Mouse (Mus musculus) liver, embryonic 13.5 days (tissue): ENCODE data around the gene Pls3. TPM values are rescaled to one million over a fixed set of nuclear protein-coding genes. Genes with fewer than 3 reads are reported as not detected.

Source experiments
- ATAC-seq: fragments of 200-750 bp; cut with Nextera tagmentation; 2 replicates; pipeline ENCODE4 v1.8.0; 2017; ENCODE audit warnings: low read depth, mild to moderate bottlenecking, moderate number of reproducible peaks, moderate library complexity
- DNase-seq: peaks from one replicate; pipeline ENCODE4 v3.0.0; 2022
- H3K27ac ChIP-seq: fragments of 300-500 bp; sonication (generic); 2 replicates; pipeline ENCODE4 v1.5.1; 2015; ENCODE audit warnings: moderate library complexity, mild to moderate bottlenecking, inconsistent platforms
- H3K27me3 ChIP-seq: fragments of 300-500 bp; sonication (generic); 2 replicates; pipeline ENCODE4 v1.6.1; 2015; ENCODE audit warnings: mild to moderate bottlenecking, inconsistent platforms
- H3K36me3 ChIP-seq: fragments of 300-500 bp; sonication (generic); 2 replicates; pipeline ENCODE4 v1.6.1; 2015; ENCODE audit warnings: mild to moderate bottlenecking, inconsistent platforms
- H3K4me1 ChIP-seq: fragments of 300-500 bp; sonication (generic); replicated peaks from 2 replicates; pipeline ENCODE4 v1.6.1; 2015; ENCODE audit warnings: inconsistent platforms
- H3K4me2 ChIP-seq: fragments of 300-500 bp; sonication (generic); 2 replicates; pipeline ENCODE4 v1.6.1; 2015; ENCODE audit warnings: inconsistent platforms, mild to moderate bottlenecking, moderate library complexity
- H3K4me3 ChIP-seq: fragments of 300-500 bp; sonication (generic); replicated peaks from 2 replicates; pipeline ENCODE4 v1.5.1; 2015; ENCODE audit warnings: mild to moderate bottlenecking, inconsistent platforms
- H3K9ac ChIP-seq: fragments of 300-500 bp; sonication (generic); 2 replicates; pipeline ENCODE4 v1.6.1; 2015; ENCODE audit warnings: mild to moderate bottlenecking, inconsistent platforms
- H3K9me3 ChIP-seq: fragments of 300-500 bp; sonication (generic); replicated peaks from 2 replicates; pipeline ENCODE4 v1.6.1; 2016; ENCODE audit warnings: inconsistent platforms
- WGBS: fragments of 180-500 bp; shearing (Covaris S2); methylation state at CpG from one replicate; pipeline ENCODE4 v1.1.7; 2015; ENCODE audit not compliant: insufficient replicate concordance; 5-methylcytosine and 5-hydroxymethylcytosine counted together
- polyA plus RNA-seq: library from polyadenylated mRNA; unstranded; fragments of >200 nt; fragmentation: Nextera tagmentation; extraction: Ambion mirVana; gene quantifications from 2 replicates; pipeline ENCODE4 v1.2.1, GENCODE M21; 2015

The Pls3 gene
- 10.8 and 13.0 TPM in 2 replicates for polyA plus RNA-seq

GRCm38 (mm10) chrX:75874332-75875291 is at the start of gene Pls3:
Gene Pls3, minus strand, starts transcription at chrX:75875182.
- ATAC-seq: peak; percentile 95
- no peaks in the 10 kb centered on the region for H3K4me1 ChIP-seq
- peak; percentile 73 for DNase-seq
- peaks cover 4% of the 10 kb centered on the region; the same call in 1 of the 2 replicates for H3K27me3 ChIP-seq
- no peak within 1 kb of the TSS; the same call in 1 of the 2 replicates for H3K27ac ChIP-seq
- H3K9me3 ChIP-seq: no peaks in the 10 kb centered on the region
- WGBS: 6% methylated on average over 44 of the region's 45 CpGs
- H3K9ac ChIP-seq: peak within 1 kb of the TSS; percentile 33; the same call in 1 of the 2 replicates
- no peaks in the 10 kb centered on the region for H3K36me3 ChIP-seq
- peak within 1 kb of the TSS; percentile 70 for H3K4me2 ChIP-seq
- peak within 1 kb of the TSS; percentile 58 for H3K4me3 ChIP-seq

- DNase-seq: no peak
- Histone ChIP-seq H3K36me3 (no peaks in the 10 kb centered on the region), H3K9me3 (no peaks in the 10 kb centered on the region), H3K4me1 (no peaks in the 10 kb centered on the region), H3K4me3 (no peak overlapping the region), H3K27ac (no peak overlapping the region), H3K4me2 (no peak overlapping the region), H3K27me3 (no peaks in the 10 kb centered on the region), H3K9ac (no peak overlapping the region)
- ATAC-seq: no peak
- 41% methylated on average over 6 of the region's 6 CpGs for WGBS
Observed at GRCm38 (mm10) chrX:75895716-75896115, 20.7 kb upstream of the Pls3 start.

DNA sequence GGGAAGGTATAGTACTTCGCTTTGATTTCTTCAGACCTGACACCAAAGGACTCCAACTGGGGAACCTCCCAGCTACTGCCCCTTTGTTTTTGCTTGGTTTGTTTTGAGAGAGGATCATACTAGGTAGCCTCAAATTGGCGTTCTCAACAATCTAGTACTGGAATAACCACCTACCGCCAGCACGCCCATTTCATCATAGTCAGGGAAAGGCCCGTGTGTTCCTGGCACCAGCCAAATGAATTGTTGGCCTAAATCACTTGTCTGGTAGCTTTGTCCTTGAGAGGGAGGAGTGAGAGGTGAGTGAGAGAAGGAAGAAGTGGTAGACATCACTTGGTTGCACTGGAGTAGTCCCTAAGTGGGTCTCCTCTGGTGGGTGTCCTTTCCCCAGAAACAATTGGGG is 584 bp upstream of the Pls3 start:
- no peak overlapping the region for H3K27ac ChIP-seq
- no peaks in the 10 kb centered on the region for H3K9me3 ChIP-seq
- H3K4me3 ChIP-seq: peak overlapping the region; percentile 58
- H3K9ac ChIP-seq: no peak overlapping the region
- no peaks in the 10 kb centered on the region for H3K4me1 ChIP-seq
- H3K36me3 ChIP-seq: no peaks in the 10 kb centered on the region
- 29% methylated on average over 5 of the region's 5 CpGs for WGBS
- no peak for DNase-seq
- peak overlapping the region; percentile 70 for H3K4me2 ChIP-seq
- no peak for ATAC-seq
- H3K27me3 ChIP-seq: peaks cover 4% of the 10 kb centered on the region; the same call in 1 of the 2 replicates

DNA sequence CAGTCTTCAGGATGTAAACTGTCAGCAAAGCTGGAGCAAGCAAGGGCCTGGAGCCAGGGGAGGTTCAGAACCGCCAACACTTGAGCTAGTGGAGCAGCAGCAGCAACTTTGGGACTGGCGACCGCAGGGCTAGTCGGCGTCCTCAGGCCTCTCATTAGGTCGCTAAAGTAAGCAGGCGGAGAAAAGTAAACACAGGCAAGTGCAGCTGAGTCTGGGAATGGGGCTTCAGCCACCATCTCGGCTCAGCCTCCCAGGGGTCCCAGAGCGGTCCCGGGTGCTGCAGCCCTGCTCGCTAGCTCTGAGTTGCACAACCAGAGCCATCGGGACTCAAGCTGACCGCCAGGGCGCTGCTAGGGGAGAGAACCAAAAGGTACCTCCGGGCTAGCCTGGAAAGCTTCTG is 1.2 kb downstream of the Pls3 start:
- no peak overlapping the region for H3K9ac ChIP-seq
- no peaks in the 10 kb centered on the region for H3K4me1 ChIP-seq
- H3K36me3 ChIP-seq: no peaks in the 10 kb centered on the region
- H3K4me2 ChIP-seq: peak overlapping the region; percentile 70
- H3K4me3 ChIP-seq: peak overlapping the region; percentile 58
- ATAC-seq (no peak), DNase-seq (peak; percentile 4)
- WGBS: 21% methylated on average over 15 of the region's 15 CpGs
- H3K9me3 ChIP-seq: no peaks in the 10 kb centered on the region
- H3K27ac ChIP-seq: no peak overlapping the region
- peaks cover 4% of the 10 kb centered on the region; the same call in 1 of the 2 replicates for H3K27me3 ChIP-seq

DNA sequence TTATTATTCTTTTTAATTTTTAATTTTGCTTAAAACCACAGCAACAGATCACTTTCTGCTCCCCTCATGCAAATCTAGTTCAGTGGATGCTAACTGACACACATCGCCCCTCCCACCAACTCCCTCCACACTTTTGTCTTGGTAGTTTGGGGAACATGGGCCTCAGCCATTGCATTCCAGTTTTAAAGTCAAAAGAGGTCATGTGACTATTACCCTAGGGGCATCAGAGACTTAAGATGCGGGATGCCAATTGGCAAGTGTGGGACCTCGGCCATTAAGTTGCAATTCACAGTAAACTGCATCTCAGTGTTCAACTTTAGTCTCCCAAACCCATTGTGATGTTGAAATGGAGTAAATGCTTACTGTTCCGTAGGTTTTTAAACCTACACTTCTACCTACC is 1.7 kb downstream of the Pls3 start:
- 50% methylated on average over 4 of the region's 4 CpGs for WGBS
- no peak for DNase-seq
- peak overlapping the region; percentile 58; the same call in 1 of the 2 replicates for H3K4me3 ChIP-seq

DNA sequence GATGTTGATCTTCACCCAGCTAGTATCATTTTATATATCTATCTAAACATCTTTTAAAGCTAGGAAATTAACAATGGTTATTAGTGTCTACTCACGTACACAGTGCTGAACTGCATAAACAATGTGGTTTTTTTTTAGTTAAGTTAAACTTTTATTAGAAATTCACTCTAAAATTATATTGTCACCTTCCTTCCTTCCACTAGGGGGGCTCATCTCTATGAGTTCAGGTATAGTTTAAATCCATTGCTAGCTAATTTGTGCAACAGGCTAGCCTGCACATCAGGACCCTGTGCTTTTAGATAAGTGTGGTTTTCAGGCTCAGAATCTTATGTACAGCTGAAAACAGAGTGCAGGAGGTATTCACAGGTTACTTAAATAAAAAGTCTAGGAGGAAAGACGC is 3.1 kb downstream of the Pls3 start:
- no peaks in the 10 kb centered on the region for H3K36me3 ChIP-seq
- no peak overlapping the region for H3K4me2 ChIP-seq
- DNase-seq (no peak), ATAC-seq (no peak)
- H3K27me3 ChIP-seq: peaks cover 4% of the 10 kb centered on the region; the same call in 1 of the 2 replicates
- no peak overlapping the region for H3K9ac ChIP-seq
- no peaks in the 10 kb centered on the region for H3K9me3 ChIP-seq
- 66% methylated on average over 2 of the region's 2 CpGs for WGBS
- no peak overlapping the region for H3K4me3 ChIP-seq
- no peak overlapping the region for H3K27ac ChIP-seq
- H3K4me1 ChIP-seq: no peaks in the 10 kb centered on the region

More for the DNA sequence above, 1.7 kb downstream of the Pls3 start:
- no peak for ATAC-seq
- H3K4me1 ChIP-seq: no peaks in the 10 kb centered on the region
- peak overlapping the region; percentile 70 for H3K4me2 ChIP-seq
- H3K9ac ChIP-seq: no peak overlapping the region
- H3K27me3 ChIP-seq: peaks cover 4% of the 10 kb centered on the region; the same call in 1 of the 2 replicates
- H3K9me3 ChIP-seq: no peaks in the 10 kb centered on the region
- no peaks in the 10 kb centered on the region for H3K36me3 ChIP-seq
- H3K27ac ChIP-seq: no peak overlapping the region

GRCm38 (mm10) chrX:75861715-75862114 is 13.3 kb downstream of the Pls3 start:
- no peak for DNase-seq
- no peaks in the 10 kb centered on the region for H3K9me3 ChIP-seq
- no peak overlapping the region for H3K27ac ChIP-seq
- no peaks in the 10 kb centered on the region for H3K27me3 ChIP-seq
- H3K4me2 ChIP-seq: no peak overlapping the region
- H3K36me3 ChIP-seq: no peaks in the 10 kb centered on the region
- no peak overlapping the region for H3K4me3 ChIP-seq
- no peak for ATAC-seq
- peaks cover 10% of the 10 kb centered on the region; the same call in 1 of the 2 replicates for H3K4me1 ChIP-seq
- 47% methylated on average over 3 of the region's 3 CpGs for WGBS
- H3K9ac ChIP-seq: no peak overlapping the region

GRCm38 (mm10) chrX:75854294-75854693 is 20.7 kb downstream of the Pls3 start:
- no peaks in the 10 kb centered on the region for H3K4me1 ChIP-seq
- no peak overlapping the region for H3K4me2 ChIP-seq
- no peak overlapping the region for H3K4me3 ChIP-seq
- H3K27me3 ChIP-seq: no peaks in the 10 kb centered on the region
- no peaks in the 10 kb centered on the region for H3K9me3 ChIP-seq
- WGBS: 51% methylated on average over 3 of the region's 3 CpGs
- peak; percentile 78 for ATAC-seq
- no peak overlapping the region for H3K9ac ChIP-seq
- no peak overlapping the region for H3K27ac ChIP-seq
- peak; percentile 4 for DNase-seq
- H3K36me3 ChIP-seq: no peaks in the 10 kb centered on the region

GRCm38 (mm10) chrX:75844290-75844689 is 30.7 kb downstream of the Pls3 start:
- no peak for DNase-seq
- Histone ChIP-seq H3K27me3 (no peaks in the 10 kb centered on the region), H3K36me3 (no peaks in the 10 kb centered on the region), H3K9me3 (no peaks in the 10 kb centered on the region), H3K4me2 (no peak overlapping the region), H3K4me1 (no peaks in the 10 kb centered on the region), H3K9ac (no peak overlapping the region), H3K4me3 (no peak overlapping the region), H3K27ac (no peak overlapping the region)
- WGBS: 18% methylated on average over 4 of the region's 4 CpGs
- ATAC-seq: no peak

GRCm38 (mm10) chrX:75842835-75843234 is 32.1 kb downstream of the Pls3 start:
- Histone ChIP-seq H3K27ac (no peak overlapping the region), H3K4me2 (no peak overlapping the region), H3K9me3 (no peaks in the 10 kb centered on the region), H3K4me1 (no peaks in the 10 kb centered on the region), H3K4me3 (no peak overlapping the region), H3K36me3 (no peaks in the 10 kb centered on the region), H3K27me3 (no peaks in the 10 kb centered on the region), H3K9ac (no peak overlapping the region)
- WGBS: 61% methylated on average over 9 of the region's 9 CpGs
- DNase-seq (no peak), ATAC-seq (no peak)

GRCm38 (mm10) chrX:75842120-75842519 is 32.9 kb downstream of the Pls3 start:
- Histone ChIP-seq H3K27ac (no peak overlapping the region), H3K9ac (no peak overlapping the region), H3K4me2 (no peak overlapping the region), H3K36me3 (no peaks in the 10 kb centered on the region), H3K4me1 (no peaks in the 10 kb centered on the region), H3K9me3 (no peaks in the 10 kb centered on the region), H3K27me3 (no peaks in the 10 kb centered on the region), H3K4me3 (no peak overlapping the region)
- WGBS: 53% methylated on average over 2 of the region's 2 CpGs
- ATAC-seq: no peak
- DNase-seq: no peak
